Mouse (Mus musculus): ENCODE data around the gene Mgst2.

Mgst2 gene

DNA sequence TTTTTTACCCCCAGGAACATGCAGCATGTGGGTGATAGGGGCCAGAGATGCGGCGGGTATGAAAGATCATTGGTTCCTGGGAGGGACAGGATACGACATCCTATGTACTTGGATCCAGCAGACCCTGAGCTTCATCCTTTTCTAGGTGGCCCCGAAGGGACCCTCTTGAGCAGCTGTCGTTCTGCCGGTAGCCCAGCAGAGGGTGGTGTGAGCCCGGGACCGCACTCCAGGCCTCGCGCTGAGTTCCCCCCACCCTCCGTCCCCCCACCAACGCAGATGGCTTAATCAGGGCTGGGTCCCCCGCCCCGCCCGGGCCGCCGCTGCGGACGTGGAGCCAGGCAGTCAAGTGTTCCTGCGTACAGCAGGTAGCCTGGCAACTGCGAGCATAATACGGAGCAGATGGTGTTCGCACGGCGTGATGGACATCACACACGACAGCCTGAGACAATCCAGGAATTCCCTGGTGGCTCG lies 41.2 kb downstream of the Mgst2 start:
- DNase-seq (ENCODE audit: low spot score) = peak; percentile 97

DNA sequence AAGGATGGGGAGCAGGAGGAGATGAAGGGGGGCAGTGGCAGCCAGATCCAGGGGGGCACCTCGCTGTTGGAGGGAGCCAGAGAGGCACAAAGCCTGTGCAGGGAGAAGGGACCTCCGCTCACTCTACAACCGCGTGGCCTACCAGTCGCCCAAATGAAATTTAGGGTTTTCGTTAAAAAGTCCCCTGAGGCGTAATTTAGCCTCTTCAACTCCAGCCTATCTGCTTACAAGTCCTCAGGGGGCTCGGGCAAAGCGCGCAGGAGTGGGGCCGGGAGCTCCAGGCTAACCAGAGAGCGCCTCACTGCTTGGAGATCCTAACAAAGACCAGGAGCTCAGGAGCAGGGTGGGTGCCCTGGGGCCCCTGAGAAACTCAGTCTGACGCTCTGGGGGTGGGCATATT lies 41.8 kb downstream of the Mgst2 start:
- peak; percentile 61 for DNase-seq (ENCODE audit: low spot score)

DNA sequence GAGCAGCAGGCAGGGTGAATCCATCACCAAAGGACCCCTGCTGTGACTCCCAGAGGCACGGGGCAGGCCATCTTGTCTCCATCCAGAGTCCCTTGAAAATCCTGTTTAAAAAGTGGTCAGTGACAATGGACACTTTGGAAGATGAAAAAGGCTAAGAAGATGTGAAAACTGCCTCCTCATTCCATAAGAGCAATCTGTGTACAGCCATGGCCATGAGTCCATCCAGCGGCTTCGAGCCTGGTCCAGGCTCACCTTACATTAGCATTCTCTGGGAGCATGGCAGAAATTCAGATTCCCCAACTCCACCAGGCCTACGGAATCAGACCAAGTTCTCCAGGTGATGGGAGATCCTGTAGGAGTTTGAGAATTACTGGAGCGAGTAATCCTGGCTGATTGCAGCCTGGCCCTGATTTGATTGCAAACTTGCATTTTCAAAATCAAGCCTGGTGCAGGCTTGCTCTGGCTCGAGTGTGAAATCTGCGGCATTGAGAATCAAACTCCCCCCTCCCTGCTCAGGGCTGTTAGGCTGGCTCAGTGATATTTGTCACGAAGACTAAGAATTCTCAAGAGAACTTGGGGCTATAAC lies 42.6 kb downstream of the Mgst2 start:
- DNase-seq (ENCODE audit: low spot score) = no peak

DNA sequence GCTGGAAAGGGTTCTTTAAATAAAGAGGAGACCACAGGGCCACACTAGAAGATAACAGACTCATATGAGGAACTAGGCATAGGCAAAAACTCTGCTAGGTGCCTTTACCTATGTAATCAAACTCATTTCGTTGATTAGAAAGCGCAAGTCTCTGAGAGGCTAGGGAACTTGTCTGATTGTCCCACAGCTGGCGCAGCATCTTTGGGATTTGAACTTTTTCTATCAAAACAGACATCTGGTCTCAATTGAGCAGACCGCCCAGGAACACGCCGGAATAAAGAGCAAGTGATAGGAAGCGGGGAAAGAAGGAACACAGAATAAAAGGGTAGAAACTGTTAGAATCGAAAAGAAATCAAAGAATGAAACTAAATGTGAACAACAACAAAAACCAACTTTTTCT lies 43.3 kb downstream of the Mgst2 start:
- no peak for DNase-seq (ENCODE audit: low spot score)

DNA sequence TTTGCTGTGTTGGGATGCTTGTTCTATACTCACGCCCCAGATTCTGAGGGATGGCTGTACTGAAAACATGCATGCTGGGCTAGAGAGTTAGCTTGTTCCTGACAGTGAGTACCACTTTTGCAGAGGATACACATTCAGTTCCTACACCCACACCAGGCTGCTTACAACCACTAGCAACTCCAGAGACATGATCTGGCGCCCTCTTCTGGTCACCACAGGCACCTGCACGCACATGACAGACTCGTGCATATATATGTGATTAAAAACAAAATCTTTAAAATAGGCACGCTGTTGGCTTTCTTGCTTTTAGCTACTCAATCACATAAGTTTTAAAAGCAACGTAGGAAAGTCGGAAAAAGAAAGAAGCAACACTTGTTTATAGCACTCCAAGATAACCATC lies 45.1 kb downstream of the Mgst2 start:
- peak; percentile 41 for DNase-seq (ENCODE audit: low spot score)

DNA sequence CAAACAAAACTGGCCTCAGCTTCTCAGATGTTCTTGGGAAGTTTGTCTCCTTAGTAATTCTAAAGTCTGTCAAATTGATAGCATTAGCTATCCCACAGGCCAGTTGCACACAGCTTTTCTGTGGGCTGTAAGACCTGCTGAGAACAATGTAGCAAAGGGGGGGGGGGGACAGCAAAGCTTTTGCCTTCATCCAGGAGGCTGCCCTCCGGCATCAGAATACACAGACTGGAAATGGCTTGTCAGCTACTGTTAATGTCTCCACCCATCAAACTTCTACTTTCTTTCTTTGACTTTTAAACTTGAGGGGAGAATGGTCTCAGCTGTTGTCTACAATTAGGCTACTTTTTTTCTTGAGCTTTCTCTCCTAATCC lies 48.2 kb downstream of the Mgst2 start:
- no peak for DNase-seq (ENCODE audit: low spot score)

DNA sequence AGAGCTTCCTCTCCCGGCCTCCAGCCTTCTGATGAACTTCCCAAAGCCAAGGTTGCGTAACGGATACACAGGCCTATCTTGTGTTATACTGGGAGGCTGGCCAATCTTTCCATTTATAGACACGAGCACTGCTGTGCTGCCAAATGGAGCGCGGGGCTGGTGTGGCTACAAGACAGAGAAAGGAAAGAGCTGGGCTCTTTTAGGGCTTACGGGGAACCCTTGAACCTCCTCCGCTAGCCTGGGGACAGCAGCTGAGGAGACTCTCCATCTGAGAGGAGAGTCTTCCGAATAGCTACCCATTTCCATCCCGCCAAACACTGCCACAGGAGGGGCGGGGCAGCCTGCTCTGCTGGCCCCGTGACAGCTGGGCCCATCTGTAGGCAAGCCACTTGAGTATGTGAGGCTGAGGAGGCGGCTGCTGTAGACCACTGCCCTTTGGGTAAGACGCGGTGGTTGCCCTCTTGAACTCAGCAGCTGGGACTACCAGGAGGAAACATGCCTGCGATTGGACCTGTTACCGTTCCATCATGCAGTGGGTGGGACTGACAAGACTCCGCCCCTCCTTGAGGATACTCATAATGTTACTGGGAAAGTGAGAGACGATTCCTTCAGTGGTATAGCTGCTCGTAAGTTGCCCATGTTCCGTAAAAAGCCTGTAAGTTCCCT lies 48.7 kb downstream of the Mgst2 start:
- DNase-seq (ENCODE audit: low spot score) = peak; percentile 51

DNA sequence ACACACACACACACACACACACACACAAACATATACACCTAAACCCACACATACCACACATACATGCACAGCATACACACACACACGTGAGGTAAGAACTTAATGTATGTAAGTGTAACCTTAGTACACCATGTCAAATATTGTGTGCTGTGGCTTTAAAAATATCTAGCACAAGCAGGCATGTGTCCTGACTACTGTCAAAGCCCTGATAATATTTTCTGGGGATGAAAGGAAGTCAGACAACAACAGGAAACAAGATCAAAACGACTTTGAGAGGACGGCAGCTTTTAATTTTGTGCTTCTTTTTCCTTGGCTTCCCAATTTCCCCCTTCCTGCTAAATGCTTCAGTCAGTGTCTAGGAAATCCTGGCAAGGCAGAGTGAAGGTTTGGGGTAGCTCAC lies 52.2 kb downstream of the Mgst2 start:
- no peak for DNase-seq (ENCODE audit: low spot score)

DNA sequence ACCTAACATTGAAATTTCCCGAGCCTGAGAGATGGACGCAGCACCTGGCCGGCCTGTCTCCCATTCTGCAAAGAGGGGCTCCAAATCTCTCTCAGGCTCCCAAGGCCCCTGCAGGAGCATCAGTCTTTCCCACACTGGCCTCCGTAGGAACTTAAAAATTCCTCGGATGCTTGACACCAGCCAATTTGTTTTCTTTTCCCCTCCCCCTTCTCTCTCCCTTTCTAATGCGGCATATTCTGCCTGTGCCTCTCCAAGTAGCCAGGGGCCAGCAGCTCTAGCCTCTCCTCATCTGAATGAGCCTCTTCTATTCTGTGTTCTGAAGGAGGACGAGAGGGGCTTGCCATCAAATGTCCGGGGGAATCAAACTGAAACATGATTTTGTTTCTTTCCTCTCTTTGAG lies 53.1 kb downstream of the Mgst2 start:
- peak; percentile 79 for DNase-seq (ENCODE audit: low spot score)

DNA sequence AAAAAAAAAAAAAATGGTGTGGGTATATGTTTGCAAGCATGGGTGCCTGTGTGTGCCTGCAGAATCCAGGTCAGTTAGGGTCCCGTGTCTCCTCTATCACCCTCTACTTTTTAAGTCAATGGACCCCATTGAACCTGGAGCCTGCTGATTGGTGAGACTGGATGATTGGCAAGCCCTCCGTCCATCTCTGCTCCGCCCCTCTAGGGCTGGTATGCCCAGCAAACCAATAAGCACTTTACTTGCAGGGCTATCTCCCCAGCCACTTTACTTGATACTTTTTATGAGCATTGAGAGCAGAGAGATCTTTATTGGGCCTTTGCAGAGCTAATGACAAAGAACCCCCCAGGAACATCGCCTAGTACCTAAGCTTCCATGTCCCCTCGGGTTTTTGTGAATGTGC lies 54.3 kb downstream of the Mgst2 start:
- no peak for DNase-seq (ENCODE audit: low spot score)

DNA sequence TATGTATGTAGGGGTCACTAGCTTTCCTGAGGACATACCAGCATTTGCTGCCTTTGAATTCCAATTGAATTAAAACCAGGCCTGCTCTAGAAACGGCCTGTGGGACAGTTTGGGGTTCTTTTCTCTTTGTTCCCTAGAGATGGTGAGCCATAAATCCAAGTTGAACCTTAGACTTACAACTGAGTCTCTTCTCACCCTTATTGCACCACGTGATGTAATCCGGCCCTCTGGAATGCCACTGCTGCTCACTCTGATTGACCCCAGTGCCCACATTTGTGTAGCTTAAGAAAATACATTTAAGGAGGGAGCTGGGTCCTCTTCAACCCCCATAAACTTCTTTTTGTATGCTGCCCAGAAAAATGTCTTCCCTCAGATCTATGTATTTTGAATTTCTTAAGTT lies 57.3 kb downstream of the Mgst2 start:
- peak; percentile 53 for DNase-seq (ENCODE audit: low spot score)

DNA sequence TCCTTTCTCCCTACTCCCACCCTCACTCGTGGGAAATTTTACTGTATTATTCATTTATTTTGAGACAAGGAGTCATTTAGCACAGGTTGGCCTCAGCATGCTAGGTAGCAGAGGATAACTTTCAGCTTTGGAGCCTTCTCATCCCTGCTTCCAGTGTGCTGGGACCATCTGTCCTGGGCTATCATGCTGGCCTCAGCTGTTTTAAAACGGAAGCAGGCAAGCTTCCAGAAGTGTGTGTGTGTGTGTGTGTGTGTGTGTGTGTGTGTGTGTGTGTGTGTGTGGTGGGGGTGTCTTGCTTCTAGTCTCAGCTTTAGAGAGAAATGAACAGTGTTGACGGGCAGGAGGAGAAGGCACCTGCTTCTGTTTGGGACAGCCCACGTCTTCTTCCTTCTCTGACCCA lies 57.7 kb downstream of the Mgst2 start:
- DNase-seq (ENCODE audit: low spot score) = no peak

DNA sequence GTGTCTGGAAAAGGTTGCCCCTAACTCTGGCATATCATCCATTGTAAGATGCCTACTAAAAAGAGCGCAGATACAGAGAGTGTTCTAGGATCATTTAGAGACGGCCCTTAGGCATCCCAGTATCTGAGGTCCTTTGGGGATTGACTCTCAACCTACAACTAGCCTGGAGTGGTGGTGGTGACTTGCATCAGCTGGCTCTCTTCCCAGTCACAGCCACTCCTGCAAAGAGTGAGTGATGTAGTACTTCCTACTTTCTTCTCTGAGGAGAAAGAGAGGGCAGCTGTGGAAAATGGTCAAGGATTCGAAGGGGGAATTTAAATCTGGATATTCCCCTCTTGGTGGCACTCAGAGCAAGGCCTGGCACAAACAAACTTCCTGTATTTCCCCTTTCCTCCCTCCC lies 59.2 kb downstream of the Mgst2 start:
- DNase-seq (ENCODE audit: low spot score) = no peak

DNA sequence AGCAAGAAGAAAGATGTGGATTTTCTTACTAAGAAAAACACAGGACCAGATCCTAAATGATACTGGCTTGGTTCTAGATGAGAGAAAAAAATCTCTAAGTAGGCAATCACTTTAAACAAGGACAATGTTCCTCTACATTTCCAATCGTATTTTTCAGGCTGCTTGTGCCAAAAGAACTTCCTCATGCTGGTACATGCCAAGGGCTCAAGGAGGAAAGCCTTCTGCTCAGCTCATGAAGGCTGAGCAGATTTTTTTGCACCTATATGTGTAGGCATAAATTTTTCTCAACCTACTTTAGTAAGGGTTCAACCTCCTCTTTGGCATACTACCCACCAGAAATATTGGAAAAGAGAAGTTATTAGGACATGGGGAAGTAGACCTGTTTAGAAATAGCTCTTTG lies 59.8 kb downstream of the Mgst2 start:
- no peak for DNase-seq (ENCODE audit: low spot score)

DNA sequence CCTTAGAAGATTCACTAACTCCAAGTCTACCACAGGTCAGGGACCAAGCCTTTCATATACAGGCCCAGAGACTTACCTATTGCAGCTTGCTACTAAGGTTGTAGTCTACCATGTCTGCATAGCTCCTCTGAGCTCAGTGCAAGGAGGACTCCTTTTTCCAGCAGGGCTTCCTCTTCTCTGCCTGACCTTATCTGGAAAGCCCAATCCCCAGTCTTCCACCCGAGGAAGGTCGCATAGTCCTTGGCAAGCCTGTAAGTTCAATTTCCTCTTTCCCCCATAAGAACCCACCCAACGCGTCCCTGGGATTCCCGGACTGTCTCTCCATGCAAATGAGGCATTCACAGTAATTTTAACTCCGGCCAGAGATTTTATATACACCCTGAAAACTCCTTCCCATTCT lies 66.1 kb downstream of the Mgst2 start:
- no peak for DNase-seq (ENCODE audit: low spot score)

DNA sequence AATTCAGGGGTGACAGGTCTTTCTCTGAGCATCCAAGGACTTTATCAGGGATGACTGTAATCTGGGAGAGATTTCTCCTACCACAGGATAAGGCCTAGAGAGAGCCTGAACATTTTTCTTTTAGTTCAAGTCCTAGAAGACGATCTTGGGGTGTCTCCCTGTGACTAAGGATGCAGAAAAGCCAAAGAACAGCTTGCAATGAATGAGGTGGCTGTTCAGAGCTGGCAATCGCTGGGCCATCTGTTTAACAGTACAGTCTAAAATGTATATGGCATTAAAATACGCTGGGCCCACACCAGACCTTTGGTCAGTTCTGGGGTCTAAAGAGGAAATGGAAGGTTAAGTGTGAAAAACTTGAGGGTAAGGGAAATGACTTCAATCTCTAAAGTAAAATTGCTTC lies 67.3 kb downstream of the Mgst2 start:
- DNase-seq (ENCODE audit: low spot score) = no peak

DNA sequence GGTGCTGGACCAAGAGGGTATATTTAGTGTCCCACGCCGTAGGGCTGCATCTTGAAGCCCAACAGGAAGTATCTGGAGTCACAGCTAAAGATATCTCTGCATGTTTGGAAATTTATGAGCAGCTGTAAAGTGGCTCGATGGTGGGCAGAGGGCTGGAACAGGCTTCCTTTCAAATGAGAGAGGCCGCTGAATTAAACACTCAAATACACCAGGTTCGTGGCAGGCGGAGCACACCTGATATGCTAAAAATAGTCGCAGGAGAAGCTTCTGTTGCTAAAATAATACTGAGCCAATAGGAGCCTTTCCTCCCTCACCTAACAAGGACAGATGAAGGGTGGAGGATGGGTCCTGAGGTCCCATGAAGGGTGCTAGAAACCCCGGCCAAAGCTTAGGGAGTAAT lies 67.8 kb downstream of the Mgst2 start:
- no peak for DNase-seq (ENCODE audit: low spot score)

DNA sequence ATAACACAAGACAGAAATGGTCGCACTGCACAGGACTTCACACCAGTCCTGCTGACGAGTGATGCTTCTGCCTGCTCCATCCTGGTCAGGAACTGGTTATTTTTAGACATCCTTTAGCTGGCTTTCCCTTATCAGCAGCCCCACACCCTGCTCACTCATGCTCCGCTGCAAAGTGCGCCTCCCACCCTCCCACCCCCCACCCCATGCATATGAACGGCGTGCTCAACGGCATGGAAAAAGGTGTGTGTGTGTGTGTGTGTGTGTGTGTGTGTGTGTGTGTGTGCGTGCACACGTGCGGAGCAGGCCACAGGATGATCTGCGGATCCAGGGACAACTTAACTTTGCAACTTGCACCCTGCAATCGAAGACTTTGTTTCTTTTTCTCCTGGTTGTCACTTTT lies 68.3 kb downstream of the Mgst2 start:
- DNase-seq (ENCODE audit: low spot score) = peak; percentile 49

DNA sequence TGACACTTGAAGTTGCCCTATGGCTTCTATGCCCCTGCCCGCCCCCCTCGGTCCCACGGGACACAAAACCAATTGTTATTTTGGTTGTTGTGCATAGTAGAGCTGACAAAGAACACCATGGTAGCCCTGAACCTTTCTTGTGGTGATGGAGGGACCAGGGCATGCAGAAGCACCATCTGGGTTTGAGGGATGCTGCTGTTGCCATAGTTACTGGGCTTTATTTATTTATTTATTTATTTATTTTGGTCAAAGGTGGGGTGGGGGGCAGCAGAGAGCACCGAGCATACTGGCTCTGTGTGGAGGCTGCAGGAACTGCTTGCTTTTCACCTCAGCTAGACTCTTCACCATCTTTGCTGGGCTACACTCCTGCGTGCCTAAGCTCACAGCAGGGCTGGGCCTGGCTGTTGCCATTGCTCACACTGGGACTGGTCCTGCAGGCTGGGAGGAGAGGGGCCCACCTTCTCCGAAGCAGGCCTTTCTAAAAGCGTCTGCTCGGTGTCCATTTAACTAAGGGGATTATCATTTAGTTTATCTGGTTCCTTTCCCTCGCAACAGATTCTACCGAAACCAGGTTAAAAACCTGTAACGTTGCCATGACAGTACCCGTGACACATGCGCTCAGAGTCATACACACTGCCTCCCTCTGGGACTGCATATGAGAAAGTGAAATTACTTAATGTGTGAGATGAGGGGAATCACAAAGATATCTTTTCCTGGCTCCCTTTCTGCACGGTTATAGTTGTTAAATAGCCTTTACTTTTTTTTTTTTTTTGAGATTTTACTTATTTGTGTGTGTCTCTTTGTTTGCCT lies 69.2 kb downstream of the Mgst2 start:
- no peak for DNase-seq (ENCODE audit: low spot score)

DNA sequence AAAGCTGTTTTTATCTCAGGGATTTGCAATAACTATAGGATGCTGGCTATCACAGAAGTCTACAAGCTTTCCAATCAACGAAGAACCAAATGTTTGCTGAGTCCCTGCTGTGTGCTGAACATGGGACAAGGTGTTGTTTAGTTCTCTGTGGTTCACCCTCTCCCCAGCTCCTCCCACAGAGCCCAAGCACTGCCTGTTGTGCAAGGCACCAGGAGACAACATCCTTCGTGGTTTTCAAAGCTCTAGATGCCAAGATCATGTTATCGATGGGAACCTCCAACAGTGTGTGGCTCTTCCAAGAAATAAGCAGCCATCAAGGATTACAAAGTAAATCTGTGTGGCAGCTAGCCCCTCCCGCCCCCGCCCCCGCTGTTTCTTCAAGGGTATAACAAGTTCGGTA lies 70.5 kb downstream of the Mgst2 start:
- DNase-seq (ENCODE audit: low spot score) = no peak

DNA sequence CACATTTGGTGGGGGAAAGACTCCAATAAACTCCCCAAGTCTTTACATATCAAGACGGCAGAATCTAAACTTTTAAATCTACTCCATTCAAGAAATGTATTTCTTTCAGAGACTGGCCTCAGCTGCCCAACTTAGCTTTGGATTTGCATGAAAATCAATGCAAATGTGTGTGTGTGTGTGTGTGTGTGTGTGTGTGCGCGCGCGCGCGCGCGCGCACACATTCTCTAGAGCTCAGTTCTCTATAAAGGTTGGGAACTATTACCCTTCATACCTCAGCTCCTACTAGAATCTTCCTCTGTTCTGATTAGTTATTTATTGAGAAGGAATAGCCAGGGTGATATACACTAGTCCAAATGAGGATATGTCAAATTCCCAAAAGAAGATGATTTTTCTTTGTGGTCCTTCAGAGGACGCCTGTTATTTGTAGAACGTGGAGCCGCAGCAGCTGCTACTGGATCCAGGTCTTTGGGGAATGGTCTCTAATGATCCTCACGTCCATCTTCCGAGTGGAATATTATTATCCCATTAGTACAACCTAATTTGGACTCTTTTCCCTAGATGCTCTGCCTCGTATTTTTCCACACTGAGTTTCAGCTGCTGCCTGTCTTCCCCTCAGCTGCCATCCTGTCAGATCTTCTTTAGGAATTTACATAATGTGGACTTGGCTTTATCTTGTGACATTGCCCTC lies 71.9 kb downstream of the Mgst2 start:
- DNase-seq (ENCODE audit: low spot score) = no peak
